Mouse (Mus musculus): ENCODE measurements around the gene Ptpn5. TPM values are rescaled to one million over a fixed set of nuclear protein-coding genes. Genes with fewer than 3 reads are reported as not detected.
A peak's percentile ranks its signal among the peaks of the same experiment; 100 is the strongest.

The Ptpn5 gene
- total RNA-seq, 2 experiments from 2014 or later = 2.0 to 2.1 TPM

GRCm38 (mm10) chr7:47061560-47061959 is 71.9 kb downstream of the Ptpn5 start:
- no peak for DNase-seq (ENCODE audit: low spot score in 2 of 2)

DNA sequence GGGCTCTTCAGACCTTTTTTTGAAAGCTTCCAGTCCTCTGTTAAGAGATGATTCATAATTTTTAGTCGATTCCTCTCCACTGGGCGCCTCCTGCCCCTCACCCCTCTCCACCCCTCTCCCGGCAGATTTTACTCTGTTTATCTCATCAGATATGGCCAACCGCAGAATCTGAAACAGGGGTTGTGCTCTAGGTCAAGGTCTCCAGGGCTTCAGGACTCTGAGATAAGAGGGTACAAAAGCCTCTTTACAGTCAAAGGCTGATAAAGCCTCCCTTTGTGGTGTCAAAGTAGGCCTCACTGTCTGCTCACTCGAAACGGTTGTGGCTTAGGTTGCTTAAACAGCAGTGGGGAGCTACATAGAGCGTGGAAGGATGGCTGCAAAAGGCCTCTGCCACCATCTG is 74.1 kb downstream of the Ptpn5 start:
- no peak for DNase-seq (ENCODE audit: low spot score in 2 of 2)

- no peak for DNase-seq (ENCODE audit: low spot score in 2 of 2)
Measured at GRCm38 (mm10) chr7:47056273-47056672, 77.2 kb downstream of the Ptpn5 start.

- DNase-seq (ENCODE audit: low spot score in 2 of 2) = no peak
Measured at GRCm38 (mm10) chr7:47055744-47056143, 77.7 kb downstream of the Ptpn5 start.

- no peak for DNase-seq (ENCODE audit: low spot score in 2 of 2)
Measured at GRCm38 (mm10) chr7:47054666-47055065, 78.8 kb downstream of the Ptpn5 start.

DNA sequence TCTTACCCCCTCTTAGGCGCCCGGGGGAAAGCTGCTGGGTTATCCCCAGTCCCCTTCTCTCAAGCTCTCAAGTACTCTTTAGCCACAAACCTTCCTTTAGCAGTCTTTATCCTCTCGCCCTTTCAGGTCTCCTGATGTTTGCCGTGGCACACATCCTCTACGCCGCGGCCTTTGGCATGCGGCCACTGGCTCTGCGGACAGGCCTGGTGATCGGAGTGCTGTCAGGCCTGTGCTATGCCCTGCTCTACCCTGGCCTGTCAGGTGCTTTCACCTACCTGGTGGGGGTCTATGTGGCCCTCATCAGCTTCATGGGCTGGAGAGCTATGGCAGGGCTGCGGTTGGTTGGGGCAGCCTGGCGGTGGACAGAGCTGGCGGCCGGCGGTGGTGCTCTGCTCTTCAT is 80.2 kb downstream of the Ptpn5 start:
- DNase-seq (ENCODE audit: low spot score in 2 of 2) = no peak

GRCm38 (mm10) chr7:47052276-47052675 is 81.2 kb downstream of the Ptpn5 start:
- DNase-seq (ENCODE audit: low spot score in 2 of 2) = no peak

GRCm38 (mm10) chr7:47051404-47052151 is 81.9 kb downstream of the Ptpn5 start:
- no peak for DNase-seq (ENCODE audit: low spot score in 2 of 2)

DNA sequence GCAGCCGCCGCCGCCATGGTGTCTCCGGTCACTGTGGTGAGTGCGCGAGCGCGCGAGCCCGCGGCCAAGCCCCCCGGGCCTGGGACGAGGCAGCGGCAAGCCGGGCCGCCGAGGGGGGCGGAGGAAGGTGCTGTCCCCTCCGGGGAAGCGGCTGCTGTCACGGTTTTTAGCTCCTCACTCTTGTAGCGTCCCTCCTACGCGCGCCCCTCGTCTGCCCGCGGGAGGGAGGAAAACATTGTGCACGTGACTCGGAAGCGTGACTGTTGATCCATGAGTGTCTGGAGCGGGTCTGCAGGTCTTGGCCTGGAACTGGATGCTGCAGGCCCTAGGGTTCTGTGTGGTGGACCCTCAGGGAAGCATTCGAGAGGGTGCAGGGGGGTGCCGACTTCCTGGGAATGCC is 82.7 kb downstream of the Ptpn5 start:
- DNase-seq (ENCODE audit: low spot score in 2 of 2) = no peak

- peak; percentile 87 to 91 for DNase-seq (ENCODE audit: low spot score in 2 of 2)
Measured at GRCm38 (mm10) chr7:47050366-47050765, 83.1 kb downstream of the Ptpn5 start, which contains the start of gene Tmem86a. Tmem86a (plus strand) TSS chr7:47050601.

- no peak for DNase-seq (ENCODE audit: low spot score in 2 of 2)
Measured at GRCm38 (mm10) chr7:47042823-47043490, 90.5 kb downstream of the Ptpn5 start.

- no peak for DNase-seq (ENCODE audit: low spot score in 2 of 2)
Measured at GRCm38 (mm10) chr7:47042121-47042520, 91.4 kb downstream of the Ptpn5 start.

DNA sequence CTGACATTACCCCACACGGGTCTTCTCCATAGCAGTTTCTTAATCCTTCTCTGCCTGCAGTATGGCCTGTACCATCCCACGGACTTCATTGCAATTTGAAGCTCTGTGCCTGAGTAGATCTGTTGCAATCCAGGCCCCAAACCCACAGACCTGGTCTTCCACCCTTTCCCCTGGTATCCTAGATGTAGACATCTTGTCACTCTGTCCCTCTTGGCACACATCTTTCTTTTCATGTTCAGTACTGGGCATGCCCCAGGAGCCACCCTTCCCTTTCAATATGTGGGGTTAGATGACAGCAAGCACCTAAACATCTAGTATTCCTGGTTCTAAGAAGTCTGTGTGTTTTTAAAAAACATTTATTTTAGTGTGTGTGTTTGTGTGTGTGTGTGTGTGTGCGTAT is 91.8 kb downstream of the Ptpn5 start:
- no peak for DNase-seq (ENCODE audit: low spot score in 2 of 2)

DNA sequence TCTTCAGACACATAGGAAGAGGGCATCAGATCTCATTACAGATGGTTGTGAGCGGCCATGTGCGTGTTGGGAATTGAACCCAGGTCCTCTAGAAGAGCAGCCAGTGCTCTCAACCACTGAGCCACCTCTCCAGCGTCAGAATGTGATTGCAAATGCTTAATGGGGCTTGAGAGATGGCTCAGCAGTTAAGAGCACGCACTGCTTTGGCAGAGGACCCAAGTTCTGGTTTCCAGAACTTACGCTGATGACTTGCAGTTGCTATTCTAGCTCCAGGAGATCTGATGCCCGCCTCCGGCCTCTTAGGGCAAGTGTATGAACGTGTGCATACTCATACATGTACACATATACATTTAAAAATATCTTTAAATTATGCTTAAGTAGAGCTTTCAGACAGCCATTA is 98.1 kb downstream of the Ptpn5 start:
- no peak for DNase-seq (ENCODE audit: low spot score in 2 of 2)

GRCm38 (mm10) chr7:47034785-47035384 is 98.6 kb downstream of the Ptpn5 start:
- DNase-seq (ENCODE audit: low spot score in 2 of 2) = no peak

GRCm38 (mm10) chr7:47031371-47031770 is 102.1 kb downstream of the Ptpn5 start:
- no peak for DNase-seq (ENCODE audit: low spot score in 2 of 2)

- no peak for DNase-seq (ENCODE audit: low spot score in 2 of 2)
Measured at GRCm38 (mm10) chr7:47030517-47031193, 102.8 kb downstream of the Ptpn5 start.

Small RNAs within 50 kb of the gene (microRNA-seq; reads per million reads assigned to microRNA genes)
- gene Mir7056 = not detected

Other genes with a start within 250 kb of the Ptpn5 start
- 10 to 100 TPM; 85.1 to 86.3 TPM for gene Tsg101, start 213.7 kb downstream of the Ptpn5 start, total RNA-seq (2021)
- 10 to 100 TPM; 22.9 to 23.6 TPM for gene Uevld, start 175.2 kb downstream of the Ptpn5 start, total RNA-seq (2021)
- gene Gm9999, start 150.1 kb downstream of the Ptpn5 start, total RNA-seq (2021) = not detected
- 10 to 100 TPM; 16.6 to 18.2 TPM for gene Spty2d1, start 125.3 kb downstream of the Ptpn5 start, total RNA-seq (2021)
- gene Tmem86a, start 83.1 kb downstream of the Ptpn5 start, total RNA-seq (2021) = 10 to 100 TPM; 35.2 to 42.8 TPM
- gene Mrgpra6, start 71.2 kb upstream of the Ptpn5 start, total RNA-seq (2021) = not detected
- gene Mrgpra9, start 119.2 kb upstream of the Ptpn5 start, total RNA-seq (2021) = not detected
- not detected for gene Mrgpra1, start 220.6 kb upstream of the Ptpn5 start, total RNA-seq (2021)